Mouse (Mus musculus) testis, adult 2 months (tissue): ENCODE results near the gene Lgi4.

ENCODE experiments used
- CTCF ChIP-seq: fragments of 200-500 bp; IDR thresholded peaks from 2 replicates; pipeline ENCODE4 v1.5.1; 2012; ENCODE audit warnings: low read depth, mild to moderate bottlenecking, inconsistent platforms, low read length, moderate library complexity; ENCODE audit not compliant: control insufficient read depth, insufficient read depth, insufficient replicate concordance
- POLR2A ChIP-seq: fragments of 200-500 bp; IDR thresholded peaks from 2 replicates; pipeline ENCODE4 v1.6.1; 2012; ENCODE audit warnings: low read depth, mild to moderate bottlenecking, inconsistent platforms, low read length, moderate library complexity; ENCODE audit not compliant: control insufficient read depth

DNA sequence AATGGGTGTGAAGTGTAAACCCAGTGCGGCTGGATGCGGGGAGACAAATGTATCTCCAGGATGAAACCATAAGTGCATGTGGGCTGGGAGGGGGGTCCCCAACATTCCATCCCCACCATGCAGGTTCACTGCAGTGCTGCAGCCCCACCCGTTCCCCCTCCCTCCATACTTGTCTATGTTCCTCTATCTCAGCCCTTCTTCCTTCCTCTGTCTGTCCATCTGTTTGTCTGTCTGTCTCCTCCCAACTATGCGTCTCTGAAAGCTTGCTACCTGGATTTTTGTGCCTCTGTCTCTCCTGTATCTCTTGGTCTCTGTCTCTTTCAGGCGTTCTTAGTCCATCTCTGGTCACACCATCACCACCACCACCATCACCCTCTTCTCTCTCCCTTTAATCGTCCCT lies 8.7 kb upstream of the Lgi4 start:
- TF ChIP-seq POLR2A (no peak), CTCF (no peak)
